Mouse (Mus musculus): ENCODE results near the gene Gm45753. TPM values are rescaled to one million over a fixed set of nuclear protein-coding genes. Genes with fewer than 3 reads are reported as not detected.

Gene Gm45753
- total RNA-seq, 2 experiments from 2014 or later = not detected

DNA sequence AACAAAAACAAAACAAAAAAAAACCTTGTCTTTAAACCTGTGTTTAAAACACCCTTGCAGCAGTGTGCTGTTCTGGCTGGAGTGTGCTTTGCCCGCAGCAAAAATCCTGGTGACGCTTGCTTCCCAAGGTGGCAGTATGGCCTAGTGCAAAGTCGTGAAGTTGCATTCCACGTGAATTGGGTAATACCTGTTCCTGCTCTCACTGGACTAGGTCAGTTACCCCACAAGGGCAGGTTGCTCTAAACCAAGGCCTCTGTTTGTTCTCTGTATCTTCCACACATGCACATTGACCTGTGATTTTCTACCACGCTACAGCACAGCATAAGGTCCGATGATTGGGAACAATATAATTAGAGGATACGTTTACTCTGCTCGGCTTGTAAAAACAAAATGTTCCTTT, 26.6 kb downstream of the Gm45753 start:
- DNase-seq = no peak
- intact Hi-C loops (cut with DNase I) = no loop called here

DNA sequence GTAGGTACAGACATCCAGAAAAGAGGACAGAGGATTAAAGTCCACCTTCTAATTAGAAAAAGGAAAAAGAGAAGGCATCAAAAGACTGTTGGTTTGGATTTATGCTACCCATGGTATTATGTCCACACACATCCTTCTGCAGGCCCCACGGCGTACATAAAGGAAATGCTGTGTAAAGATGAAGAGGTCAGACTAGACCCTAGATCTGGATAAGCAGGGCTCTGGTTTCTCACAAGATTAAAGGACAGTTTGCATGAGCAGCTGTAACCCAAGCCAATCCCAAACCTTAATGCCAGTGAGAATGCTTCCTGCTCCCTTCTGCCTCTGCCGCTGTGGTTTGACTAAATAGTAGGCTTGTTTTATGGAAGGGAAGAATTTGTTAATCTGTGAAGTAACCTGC, 30.8 kb downstream of the Gm45753 start:
- no peak for DNase-seq
- intact Hi-C loops (cut with DNase I) = no loop called here

DNA sequence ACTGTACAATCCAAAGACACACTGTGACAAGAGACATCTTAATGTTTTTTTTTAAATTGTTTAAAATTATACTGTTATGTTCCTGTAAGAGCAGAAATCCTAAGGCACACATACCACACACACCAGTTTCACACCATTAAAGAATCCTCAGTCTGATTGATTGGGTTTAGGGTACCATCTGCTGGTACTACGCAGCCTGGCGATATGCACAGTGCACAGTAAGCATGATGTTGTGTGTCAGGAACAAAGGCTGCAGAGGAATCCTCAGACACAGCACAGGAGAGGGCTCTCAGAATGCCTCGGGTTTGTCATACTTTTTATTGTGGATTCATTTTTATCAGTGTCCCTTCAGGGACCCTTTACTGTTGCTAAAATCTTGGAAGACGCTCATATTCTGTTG, 33.9 kb downstream of the Gm45753 start:
- DNase-seq = no peak
- intact Hi-C loops (cut with DNase I) = no loop called here

DNA sequence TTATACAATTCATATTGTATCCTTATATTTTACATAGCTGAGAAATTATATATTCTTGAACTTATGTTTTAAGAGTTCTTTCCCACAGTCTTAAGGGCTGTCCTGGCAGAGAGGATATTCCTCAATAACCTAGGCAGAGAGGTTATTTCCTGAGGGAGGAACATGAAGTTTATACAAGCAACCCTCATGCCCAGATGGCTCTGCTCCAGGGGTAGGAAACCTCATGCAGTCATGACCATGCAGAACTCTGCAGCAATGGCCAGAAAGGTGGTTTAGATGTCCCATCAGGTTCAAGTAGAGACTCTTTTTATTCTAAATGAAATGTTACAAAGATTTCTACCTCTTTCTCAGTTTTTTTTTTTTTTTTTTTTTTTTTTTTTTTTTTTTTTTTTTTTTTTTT, 39.2 kb downstream of the Gm45753 start:
- no peak for DNase-seq
- intact Hi-C loops (cut with DNase I) = no loop called here

DNA sequence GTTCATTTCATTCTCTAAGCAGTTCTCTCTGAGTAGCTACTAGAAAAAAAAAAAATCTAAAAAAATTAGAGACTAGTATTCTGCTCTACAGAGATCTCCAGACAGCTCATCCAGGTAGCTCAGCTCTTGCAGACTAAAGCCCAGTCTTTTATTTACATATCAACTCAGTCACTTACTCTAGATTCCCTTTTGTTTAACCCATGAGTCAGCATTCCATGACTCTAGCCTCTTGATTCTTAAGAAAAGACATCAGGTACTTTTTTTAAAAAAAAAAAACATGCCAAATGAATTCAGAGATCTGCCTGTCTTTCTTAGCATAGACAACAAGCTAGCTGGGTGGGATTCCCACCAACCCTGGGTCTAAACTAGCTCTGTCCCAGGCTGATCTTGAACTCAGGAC, 39.8 kb downstream of the Gm45753 start:
- intact Hi-C loops (cut with DNase I) = no loop called here
- DNase-seq = no peak

DNA sequence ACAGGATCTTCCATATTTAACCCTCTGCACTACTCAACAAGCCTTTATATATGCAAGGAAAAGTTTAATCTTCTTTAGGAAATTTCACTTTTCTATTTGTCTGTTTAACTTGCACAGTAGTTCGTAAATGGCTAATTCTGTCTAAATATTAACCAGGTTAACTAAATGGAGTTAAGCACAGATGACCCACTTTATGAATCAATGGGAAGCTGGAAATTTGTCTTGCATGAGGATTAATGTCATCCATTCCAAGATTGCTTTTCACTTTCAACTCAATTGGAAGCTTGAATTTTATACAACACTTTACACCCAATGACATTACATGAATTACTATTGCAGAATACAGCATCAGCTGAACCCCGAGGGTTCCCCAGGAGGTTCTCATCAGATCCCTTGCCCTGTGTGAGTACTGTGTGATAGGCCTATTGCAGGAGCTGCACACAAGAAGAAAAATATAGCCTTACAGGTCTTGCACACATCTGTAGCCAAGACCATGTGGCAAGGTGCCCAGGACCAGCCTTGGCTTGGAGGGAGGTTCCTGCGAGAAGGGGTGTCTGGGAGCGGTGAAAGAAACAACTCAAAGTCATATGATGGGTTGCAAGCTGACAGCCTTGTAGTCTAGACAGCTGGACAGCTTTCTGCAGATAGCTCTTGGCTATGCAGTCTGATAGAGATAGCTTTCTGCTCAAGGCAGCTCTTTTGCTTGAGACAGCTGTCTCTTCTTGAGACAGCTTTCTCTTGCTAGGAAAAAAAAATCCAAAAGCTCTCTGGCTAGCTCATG, 40.5 kb downstream of the Gm45753 start:
- intact Hi-C loops (cut with DNase I) = no loop called here
- peak; percentile 46 to 49 for DNase-seq

DNA sequence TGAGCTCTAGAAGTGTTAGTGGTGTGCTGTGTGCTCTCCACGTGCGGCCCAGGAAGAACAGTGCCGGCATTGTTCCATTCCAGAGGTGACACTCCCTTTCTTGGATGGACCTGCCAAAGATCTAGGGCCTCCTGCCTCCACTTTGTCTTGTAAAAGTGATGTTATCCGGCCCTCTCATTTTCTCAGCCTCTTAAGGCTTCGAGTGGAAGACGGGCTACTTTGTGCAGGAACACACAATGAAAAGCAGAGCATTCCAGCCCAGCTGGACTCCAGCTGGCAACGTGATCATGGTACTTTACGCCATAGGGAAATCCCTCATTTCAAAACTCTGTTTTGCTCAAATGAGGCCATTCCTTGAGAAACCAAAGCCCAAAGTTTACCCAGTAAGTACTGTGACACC, 41.3 kb downstream of the Gm45753 start:
- intact Hi-C loops (cut with DNase I) = no loop called here
- DNase-seq = peak; percentile 7 to 24

DNA sequence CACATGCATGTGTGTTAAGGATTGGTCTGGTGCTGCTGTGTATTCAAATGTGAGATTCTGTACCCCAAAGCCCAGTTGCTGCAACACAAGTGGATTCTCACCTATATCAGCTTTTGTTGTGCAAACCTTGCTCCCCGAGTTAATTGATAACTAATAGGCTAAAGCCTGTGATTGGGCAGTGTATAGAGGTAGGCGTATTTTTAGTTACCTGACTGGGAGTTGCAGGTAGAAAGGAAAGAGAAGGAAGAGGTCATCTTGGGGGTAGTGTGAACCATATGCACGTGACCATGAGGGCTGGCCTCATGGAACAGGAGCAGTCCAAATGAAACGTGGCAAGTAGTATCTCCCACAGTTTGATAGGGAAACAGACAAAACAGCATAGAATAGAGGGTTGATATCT, 43.3 kb downstream of the Gm45753 start:
- no peak for DNase-seq
- intact Hi-C loops (cut with DNase I) = no loop called here

DNA sequence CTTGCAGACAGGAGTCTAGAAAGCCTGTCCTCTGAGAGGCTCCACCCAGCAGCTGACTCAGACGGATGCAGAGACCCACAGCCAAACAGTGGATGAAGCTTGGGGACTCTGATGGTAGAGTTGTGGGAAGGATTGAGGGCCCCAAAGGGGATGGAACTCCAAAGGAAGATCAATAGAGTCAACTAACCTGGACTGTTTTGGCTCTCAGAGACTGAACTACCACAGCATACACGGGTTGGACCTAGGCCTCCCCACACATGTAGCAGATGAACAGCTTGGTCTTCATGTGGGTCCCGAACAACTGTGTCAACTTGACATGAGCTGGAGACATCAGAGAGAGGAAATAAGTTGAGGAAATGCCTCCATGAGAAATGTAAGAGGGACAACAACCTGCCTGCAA, 45.4 kb downstream of the Gm45753 start:
- DNase-seq = no peak
- intact Hi-C loops (cut with DNase I) = no loop called here

DNA sequence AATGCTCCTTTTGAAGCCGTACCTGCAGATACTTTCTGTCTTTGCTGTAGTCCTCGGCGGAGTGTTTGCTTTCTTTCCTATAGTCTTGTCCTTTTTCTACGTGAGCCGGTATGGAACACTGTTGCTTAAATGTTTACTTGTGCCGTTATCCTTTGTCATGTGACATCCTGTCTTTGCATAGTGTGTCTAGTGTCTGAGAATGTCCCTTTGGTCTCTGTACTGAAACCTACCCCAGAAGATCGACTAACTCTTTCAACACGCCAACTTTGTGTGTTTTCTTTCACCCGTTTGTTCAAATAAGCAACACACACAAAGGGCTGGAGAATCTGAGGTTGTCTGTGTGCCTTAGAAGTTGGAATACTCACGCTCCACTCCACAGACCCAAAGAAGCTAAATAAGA, 46.3 kb downstream of the Gm45753 start, which contains the start of gene F11:
F11 (minus strand) TSS at position 112 of the 400 bp plus-strand sequence.
- intact Hi-C loops (cut with DNase I) = no loop called here
- no peak for DNase-seq

DNA sequence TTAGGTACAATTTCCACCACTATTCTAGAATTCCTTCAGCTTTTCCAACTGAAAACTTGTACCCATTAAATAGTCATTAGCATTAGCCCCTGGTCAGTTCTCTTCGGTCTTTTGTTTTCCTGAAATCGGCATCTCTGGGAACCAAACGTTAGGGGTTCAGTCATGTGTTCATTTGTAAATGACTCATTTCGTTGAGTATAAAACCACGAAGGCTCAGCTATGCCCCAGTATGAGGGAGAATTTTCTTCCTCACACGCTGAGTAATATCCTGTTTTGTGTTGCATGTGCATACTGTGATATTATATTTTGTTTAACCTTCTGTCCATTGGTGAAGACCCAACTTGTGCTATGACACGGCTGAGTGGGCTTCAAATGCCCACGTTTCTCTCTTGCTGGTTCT, 49.8 kb downstream of the Gm45753 start:
- intact Hi-C loops (cut with DNase I) = no loop called here
- DNase-seq = no peak

DNA sequence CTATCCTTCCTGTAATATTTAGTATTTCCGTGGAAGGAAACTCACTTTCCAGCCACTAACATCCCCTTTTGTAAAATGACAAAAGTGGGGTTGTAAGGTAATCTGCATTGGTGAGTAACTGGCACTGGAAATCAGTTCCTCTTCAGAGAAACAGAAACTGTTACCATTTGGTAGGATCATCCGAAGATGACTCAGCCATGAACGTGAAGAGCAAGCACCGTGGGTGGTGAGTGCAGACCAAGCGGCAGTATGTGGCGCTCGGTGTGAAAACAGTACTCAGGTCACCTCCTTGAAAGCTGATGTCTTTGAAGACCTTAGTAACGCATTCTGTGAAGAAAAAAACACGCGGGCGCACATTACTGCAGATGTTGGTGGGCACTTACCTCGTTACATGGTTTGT, 53.2 kb downstream of the Gm45753 start:
- no peak for DNase-seq
- intact Hi-C loops (cut with DNase I) = no loop called here

DNA sequence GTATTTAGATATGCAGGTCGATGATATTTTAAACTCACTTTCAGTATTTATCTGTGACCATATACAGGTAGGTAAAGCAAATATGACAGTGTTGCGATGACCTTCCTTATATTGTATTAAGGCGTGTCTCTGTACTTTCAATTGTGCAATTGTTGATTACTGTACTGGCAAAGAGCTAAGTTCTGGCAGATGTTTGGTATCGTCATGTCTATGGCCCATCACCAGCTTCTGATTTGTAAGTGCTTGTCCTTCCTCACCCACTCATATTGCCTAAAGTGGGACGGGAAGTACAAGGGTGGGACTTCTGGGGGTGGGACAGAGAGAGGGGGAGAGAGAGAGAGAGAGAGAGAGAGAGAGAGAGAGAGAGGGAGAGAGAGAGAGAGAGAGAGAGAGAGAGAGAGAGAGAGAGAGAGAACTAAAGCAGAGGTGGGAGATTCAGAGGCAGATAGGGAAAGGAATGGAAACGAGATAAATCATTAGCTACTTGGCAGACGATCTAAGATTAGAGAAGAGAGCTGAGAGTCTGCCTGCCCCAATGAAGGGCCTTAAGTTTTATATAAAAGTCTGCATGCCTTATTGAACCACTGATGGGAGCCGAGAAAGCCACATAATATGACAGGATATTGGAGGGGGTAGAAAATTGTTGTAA, 53.9 kb downstream of the Gm45753 start:
- intact Hi-C loops (cut with DNase I) = no loop called here
- no peak for DNase-seq

DNA sequence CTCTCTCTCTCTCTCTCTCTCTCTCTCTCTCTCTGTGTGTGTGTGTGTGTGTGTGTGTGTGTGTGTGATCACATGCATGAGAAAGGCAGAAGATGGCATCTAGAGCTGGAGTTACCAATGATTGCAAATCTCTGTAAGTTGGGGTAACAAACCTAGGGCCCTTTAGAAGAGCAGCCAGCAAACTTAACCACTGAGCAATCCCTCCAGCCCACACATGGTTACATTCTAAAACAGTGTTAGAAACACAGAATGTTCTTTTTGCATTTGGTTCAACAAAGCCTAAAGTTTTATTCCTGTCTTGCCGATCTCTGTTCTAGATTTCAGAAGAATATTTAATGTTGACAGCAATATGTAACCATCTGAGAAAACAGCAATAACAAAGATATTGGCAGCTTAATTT, 54.7 kb downstream of the Gm45753 start:
- intact Hi-C loops (cut with DNase I) = no loop called here
- no peak for DNase-seq

DNA sequence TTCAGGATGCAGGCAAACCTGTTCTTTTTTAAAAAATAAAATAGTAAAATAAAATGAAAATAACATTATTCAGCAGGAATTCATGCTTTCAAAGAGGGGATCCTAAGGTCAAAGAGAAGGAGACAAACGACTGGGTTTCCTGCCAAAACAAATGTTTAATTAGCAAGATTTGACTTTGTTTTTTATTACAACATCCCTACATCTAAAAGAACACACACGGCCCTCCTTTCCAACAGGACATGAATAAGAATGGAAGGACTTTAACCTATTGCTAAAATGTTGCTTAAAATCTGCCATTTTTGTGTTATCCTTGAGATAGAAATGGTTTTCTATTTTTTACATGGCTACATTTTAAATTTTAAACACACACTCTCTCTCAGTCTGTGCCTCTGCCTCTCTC, 55.2 kb downstream of the Gm45753 start:
- intact Hi-C loops (cut with DNase I) = no loop called here
- DNase-seq = no peak

DNA sequence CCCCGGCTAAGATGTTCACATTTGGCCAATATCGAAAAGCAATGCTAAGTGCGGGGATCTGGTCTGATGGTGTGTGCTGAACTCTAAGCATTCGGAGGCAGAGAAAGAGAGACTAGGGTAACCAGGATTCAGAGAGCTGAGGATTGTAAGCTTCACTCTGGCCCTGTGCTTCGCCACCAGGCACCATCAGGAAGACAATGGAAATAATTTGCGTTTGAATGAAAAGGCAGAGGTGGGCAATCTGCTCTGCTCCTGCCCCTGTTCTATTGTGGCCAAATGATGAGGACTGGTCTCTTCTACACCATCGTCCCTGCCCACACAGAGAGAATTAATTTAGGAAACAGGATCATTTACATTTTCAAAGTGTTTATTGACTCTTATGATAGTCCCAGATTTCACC, 62.0 kb downstream of the Gm45753 start:
- intact Hi-C loops (cut with DNase I) = no loop called here
- DNase-seq = no peak

DNA sequence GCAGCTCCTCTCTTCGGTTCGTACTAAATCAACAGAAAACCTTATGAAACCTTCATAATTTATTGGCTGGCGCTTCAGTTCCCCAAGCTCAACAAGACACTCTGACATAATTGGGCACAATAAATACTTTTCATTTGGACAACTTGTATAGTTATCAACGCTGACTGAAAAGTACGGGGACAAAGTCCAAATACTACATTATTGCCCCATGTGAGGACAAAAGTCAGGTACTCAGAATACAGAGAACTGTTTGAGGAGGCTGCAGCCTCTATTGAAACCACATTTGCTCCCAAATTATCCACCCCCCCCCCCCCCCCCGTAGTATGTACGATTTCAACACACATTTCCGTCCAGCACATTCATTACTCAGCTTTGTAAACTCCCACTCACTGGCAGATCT, 68.9 kb downstream of the Gm45753 start:
- DNase-seq = no peak
- intact Hi-C loops (cut with DNase I) = no loop called here

DNA sequence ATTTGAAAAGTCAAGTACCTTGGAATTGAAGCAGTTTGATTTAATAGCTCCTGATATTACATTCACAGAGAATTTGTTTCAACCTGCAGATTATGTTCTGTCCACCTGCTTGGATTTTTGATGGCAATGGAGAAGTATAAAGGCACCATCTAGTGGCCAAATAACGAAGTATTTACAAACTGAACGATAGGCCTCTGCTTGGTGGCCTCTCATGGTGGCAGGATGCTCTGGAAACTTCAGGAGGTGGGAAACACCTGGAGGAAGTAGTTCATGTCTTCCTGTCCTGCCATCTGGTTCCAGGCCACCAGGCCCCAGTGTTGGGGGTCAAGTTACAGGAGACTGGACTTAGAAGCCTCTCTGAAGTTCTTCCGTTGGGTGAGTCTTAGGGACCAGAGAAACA, 70.0 kb downstream of the Gm45753 start:
- intact Hi-C loops (cut with DNase I) = loop anchor here (1.0 kb wide), 1 partner anchor 170 kb away; no protein-coding TSS in a partner anchor
- DNase-seq = peak in 1 of 2 experiments; percentile 40

DNA sequence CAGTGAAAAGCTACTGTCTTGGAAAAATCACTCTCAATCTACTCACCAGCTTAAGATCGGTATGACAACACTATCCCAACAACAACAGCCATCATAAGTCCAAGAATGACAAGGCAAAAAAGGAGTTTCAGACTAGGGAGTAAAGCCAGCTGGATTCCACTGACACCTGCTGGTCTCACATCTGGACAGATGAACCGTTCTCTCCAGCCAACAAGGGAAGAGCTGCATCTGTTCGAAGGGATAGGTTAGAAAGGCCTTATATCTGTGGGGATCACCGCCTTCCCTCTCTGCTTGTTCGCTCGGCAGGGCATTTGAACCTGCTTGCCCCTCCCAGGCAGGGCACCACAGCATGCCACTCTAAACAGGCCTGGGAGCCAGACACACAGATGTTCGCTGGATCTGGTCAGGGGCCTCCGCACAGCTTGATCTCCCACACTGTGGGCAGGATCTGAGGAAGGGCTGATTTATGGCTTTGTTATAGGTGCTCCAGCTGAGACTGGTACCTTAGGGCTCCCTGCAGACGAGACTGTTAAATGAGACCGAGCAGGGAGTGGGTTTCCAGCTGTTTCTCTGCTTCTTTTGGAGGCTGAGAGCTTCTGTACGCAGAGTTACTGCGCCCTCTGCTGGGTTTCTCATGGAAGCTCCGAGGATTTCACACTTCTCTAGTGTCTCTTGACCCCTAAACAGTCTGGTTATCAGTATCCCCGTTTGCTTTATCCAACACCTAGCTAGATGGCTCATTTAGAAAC, 71.9 kb downstream of the Gm45753 start:
- intact Hi-C loops (cut with DNase I) = no loop called here

DNA sequence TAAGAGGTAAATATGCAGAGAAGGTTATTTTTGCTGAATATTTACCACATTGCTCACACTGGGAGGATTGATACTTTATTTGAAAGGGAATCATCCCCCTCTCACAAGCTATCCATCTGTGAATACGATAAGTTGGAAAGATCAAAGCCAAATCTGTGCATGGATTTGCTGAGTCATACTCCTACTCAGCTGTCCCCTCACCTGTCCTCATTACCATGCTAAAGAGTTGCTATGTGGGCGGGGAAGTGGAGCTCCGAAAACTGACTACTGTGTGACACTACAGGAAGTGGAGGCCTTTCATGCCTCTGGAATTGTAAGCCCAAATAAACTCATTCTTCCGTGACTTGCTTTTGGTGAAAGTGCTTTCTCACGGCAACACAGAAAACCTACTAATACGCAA, 73.0 kb downstream of the Gm45753 start:
- intact Hi-C loops (cut with DNase I) = no loop called here
- no peak for DNase-seq

More for the DNA sequence above, 71.9 kb downstream of the Gm45753 start:
- DNase-seq = peak; percentile 49 to 66

DNA sequence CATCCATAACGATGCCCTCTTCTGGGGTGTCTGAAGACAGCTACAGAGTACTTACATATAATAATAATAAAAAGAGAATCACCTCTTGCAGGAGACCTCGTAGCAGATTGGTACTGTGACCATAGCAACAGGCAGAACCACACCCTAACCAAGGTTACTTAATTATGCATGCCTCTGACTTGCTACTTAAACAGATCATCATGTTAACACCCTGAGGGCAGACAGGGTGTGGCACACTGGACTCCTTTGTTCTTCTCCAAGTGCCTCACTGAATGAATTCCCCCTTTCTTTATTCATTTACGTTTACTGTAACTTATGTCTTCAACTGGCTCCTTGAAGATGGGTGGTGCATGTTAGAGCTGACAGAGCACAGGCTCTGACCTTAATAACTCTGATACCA, 75.0 kb downstream of the Gm45753 start:
- DNase-seq = no peak
- intact Hi-C loops (cut with DNase I) = no loop called here

Measured in heart, postnatal 14 days (tissue).